Mouse (Mus musculus) adrenal gland (tissue): ENCODE data around the gene C1d.
"Not testable (repeated sequence)": the region's sequence is repeated elsewhere in the genome, so short reads cannot be mapped to it uniquely, and the experiment has no call there.

Experiments used
- intact Hi-C: fragments of 180-260 bp; cut with DNase I; formaldehyde crosslinking; loops from one replicate; pipeline ENCODE4 v1.15.1; 2025
- long read RNA-seq, 2 experiments: library from polyadenylated mRNA; unstranded; transcript quantifications; one replicate each; pipeline ENCODE4 v2.0.0; 2020; ENCODE audit warnings: borderline replicate concordance in 1 of 2; ENCODE audit not compliant: insufficient replicate concordance in 1 of 2

C1d gene
- long read RNA-seq, experiment 1, transcript C1d-201 (5 exons, 2,981 nt) = major isoform, 90 of 96 reads
- long read RNA-seq, experiment 1, partial matches to known transcripts = 2 of 96 reads
- long read RNA-seq, experiment 1, other reads (novel, unspliced or antisense) = 3 of 96 reads
- long read RNA-seq, experiment 2, transcript C1d-201 (5 exons, 2,981 nt) = major isoform, 92 of 100 reads
- long read RNA-seq, experiment 2, partial matches to known transcripts = 1 of 100 reads
- long read RNA-seq, experiment 2, other reads (novel, unspliced or antisense) = 5 of 100 reads

DNA sequence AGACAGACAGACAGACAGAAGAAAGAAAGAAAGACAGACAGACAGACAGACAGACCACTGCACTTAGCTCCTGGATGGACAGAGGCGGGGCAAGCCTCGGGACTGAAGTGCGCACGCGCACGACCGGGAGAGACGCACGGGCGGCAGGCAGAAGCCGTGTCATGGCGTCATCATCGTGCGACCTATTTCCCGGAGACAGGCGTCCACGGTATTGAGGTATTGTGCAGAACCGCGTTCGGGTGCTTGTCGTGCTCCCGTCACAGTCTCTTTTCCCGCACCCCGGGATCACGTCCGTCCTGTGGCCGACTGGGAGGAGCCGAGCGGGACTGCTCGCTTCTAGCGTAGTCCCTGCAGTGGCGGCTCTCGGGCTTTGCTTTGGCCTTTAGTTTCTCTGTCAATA lies at the start of gene C1d:
Gene C1d, plus strand, starts transcription at position 137 of the 400 bp plus-strand sequence.
- intact Hi-C loops = no loop called here

DNA sequence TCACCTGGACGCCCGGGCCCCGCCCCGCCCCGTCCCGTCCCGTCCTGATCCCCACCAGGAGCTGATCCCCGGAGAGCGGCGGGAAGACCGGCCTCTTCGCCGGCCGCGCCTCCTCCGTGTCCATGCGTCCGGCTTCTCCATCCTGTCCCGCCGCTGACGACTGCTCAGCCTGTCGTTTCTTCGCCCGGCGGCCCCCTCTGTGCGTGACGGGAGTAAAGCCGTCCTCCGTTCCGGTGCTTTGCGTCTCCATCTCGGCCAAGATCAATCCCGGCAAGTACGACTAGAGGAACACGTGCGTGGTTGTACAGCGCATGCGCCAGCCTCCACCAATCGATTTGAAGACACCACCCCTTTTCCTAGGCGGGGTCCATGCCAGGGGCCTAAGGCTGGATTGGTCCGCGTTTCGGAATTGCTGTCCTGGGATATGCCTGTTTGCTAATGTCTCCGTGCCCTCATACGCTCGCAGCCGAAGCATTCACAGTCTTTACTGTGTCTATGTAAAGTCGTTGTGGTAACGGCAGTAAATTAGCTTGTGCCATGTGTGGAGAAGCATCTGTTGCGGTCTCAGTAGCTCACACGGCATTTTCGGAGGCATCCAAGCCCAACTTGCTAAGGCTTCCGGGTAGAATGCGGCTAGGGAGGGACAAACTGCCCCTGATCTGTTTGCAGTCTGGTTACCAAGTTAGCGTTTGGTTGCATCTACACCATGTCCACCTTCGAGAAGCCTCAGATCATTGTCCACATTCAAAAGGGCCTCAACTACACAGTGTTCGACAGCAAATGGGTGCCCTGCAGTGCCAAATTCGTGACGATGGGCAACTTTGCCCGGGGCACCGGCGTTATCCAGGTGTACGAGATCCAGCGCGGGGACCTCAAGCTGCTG lies 45.9 kb upstream of the C1d start, which contains the start of gene Pno1:
Gene Pno1, minus strand, starts transcription at position 311 of the 883 bp plus-strand sequence.
- intact Hi-C loops = loop anchor here (5.0 to 10.0 kb wide), 2 partner anchors 54 to 127 kb away; partner anchors contain the start of gene Ppp3r1

DNA sequence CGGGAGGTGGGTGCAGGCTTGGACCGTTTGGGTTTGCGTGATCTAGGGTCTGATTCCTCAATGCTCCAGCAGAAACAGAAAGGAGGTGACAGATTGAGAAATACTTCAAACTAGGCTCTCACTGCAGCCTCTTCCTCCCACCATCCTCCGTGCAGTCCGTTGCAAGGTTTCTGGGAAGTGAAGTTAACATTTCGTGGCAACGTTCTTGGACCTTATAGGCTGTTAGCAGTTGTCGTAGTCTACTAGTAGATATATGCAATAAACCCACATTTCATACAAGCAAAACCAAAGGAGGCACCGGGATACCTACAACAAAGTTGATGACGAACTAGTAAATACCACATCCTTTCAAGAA lies 45.3 kb upstream of the C1d start:
- intact Hi-C loops = loop anchor here (5.0 to 10.0 kb wide), 2 partner anchors 55 to 127 kb away; partner anchors contain the start of gene Ppp3r1

DNA sequence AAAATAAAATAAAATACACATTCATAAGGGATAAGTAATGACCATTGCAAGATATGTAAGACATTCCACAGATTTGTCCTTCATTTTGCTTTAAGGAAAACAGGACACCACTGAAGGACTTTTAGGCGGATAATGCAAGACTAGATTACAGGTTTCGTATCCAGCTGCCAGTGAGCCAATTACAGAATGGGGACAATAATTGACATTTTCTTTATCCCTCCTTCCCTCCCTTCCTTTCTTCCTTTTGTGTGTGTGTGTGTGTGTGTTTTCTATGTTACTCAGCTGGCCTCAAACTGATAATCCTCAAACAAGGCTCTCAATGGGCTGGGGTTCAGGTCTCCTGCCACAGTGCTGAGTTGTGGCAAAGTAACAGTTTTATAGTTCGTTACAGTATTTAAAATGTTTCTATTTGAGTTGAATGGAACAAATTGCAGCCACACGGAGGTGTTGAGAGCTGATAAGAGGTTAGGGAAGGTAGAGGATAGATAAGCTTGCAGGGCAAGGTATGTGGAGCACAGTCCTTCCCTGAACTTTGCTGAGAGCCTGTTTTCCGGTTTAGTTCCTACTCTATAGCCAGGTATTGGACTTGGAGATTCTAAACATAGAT lies 44.4 kb upstream of the C1d start:
- intact Hi-C loops = loop anchor here (5.0 to 10.0 kb wide), 2 partner anchors 56 to 128 kb away; partner anchors contain the start of gene Ppp3r1

DNA sequence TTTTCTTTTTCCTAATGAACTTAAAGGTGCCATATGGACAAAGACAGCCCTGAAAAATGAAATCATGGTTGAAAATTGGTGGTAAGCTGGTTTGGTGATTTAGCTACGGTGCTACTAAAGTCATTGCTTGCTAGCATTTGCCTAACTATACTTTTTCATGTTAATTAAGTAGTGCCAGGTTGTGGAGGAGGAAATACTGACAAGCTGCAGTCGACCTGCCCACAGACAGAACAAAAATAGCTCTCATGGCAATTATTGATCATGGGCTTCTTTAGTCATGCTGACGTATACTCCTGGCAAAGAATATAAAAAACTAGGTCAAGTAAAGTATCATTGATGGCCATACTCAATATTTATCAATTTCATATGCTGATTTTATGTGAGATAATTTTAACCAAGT lies 41.9 kb upstream of the C1d start:
- intact Hi-C loops = loop anchor here (10.0 kb wide), 1 partner anchor 131 kb away; no protein-coding TSS in a partner anchor

DNA sequence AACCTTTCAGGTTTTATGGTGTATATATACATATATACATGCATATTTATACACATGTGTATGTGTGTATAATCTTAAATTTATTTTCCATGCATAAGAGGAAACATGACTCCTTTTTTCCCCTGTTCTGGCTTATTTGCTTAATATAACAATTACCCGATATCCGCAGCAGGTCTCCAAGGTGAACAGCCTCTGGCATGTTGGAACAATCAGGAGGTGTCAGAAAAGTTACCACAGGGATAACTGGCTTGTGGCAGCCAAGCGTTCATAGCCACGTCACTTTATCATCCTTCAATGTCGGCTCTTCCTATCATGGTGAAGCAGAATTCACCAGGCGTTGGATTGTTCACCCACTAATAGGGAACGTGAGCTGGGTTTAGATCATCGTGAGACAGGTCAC lies 36.3 kb upstream of the C1d start:
- intact Hi-C loops = no loop called here

DNA sequence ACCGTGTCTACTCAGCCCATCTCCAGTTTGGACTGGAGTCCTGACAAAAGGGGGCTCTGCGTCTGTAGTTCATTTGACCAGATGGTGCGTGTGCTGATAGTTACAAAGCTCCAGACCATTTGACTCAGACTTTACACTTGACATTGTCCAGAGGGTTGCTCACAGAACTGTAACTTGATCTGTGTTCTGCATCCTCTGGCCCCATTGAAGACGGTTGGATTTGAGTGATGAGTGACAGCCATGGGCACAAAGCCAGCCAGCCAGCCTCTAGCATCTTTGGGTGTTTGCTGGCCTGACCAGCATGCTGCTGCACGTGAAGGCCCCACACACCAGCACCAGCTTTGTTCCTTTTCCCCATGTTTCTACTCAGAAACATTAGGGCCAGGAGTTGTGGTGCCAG lies 24.6 kb upstream of the C1d start:
- intact Hi-C loops = no loop called here

DNA sequence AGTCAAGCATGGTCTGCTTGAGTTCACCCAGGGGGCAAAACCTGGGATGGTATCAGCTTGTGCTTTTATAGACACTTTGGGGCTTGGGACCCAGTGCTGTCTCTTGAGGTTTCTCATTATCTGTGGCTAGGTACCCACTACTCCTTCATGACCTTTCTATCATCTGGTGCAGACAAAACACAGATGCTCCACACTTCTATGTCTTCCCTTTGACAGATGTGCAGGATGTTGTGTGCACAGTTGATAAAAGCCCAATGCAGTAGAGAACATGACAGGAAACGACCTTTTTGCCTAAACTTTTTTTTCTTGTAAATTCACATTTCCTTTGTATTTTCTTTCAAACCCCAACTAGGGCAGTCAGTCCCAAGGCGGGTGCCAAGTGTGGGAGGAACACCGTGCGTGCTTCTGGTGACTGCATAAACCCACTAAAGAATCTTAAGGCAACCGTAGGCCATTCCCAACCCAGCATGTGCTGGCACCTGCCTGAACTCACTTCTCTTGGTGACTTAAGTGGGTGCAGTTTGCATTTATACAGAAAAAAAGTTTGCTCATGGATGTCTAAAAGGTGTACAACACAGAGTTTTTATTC lies 20.8 kb upstream of the C1d start:
- intact Hi-C loops = no loop called here

DNA sequence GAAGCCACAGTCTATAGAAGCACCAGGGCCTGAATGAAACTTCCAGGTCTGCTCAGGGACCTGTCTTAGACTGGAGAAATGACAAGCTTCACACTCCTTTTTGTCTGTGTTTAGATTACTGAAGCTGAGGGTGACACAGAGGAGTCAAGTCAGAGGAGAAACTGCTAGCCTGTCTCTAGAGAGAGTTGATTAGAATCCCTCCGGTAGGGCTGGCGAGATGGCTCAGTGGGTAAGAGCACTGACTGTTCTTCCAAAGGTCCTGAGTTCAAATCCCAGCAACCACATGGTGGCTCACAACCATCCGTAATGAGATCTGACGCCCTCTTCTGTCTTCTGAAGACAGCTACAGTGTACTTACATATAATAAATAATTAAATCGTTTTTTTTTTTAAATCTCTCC lies 18.8 kb upstream of the C1d start:
- intact Hi-C loops = not testable (repeated sequence)

DNA sequence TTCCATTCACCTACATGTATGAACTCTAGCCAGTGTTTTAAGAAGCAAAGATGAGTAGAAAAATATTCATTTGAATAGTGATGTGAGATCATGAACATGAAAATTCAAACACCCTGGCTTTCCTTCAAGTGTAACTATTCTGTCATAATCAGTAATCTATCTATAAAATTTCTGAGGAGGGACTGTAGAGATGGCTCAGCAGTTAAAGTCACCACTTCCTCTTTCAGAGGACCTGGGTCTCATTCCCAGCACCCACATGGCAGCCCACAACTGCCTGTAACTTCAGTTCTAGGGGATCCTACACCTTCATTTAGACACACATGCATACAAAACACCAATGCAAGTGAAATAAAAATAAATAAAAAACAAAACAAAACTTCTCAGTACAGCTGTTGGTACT lies 8.7 kb upstream of the C1d start:
- intact Hi-C loops = no loop called here

DNA sequence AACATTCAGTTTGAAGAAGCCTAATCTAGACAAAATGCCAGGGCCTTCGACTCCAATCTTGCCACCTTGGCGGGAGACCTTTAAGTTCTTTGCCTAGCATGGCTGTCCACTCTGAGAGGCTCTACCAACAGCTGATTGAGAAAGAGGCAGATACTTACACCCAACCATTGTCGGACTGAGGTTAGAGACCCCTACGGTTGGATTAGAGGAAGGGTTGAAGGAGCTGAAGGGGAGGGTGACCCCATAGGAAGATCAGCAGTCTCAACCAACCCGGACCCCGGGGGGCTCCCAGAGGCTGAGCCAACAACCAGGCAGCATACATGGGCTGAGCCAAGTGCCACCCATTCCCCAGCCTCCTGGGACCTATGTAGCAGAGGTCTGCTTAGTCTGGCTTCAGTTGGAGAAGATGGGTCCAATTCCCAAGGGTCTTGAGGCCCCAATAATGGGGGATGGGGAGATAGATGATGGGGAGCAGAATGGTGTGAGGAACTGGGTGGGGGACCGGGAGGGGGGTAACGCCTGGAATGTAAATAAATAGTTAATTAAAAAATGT lies 490 bp upstream of the C1d start:
- intact Hi-C loops = no loop called here

DNA sequence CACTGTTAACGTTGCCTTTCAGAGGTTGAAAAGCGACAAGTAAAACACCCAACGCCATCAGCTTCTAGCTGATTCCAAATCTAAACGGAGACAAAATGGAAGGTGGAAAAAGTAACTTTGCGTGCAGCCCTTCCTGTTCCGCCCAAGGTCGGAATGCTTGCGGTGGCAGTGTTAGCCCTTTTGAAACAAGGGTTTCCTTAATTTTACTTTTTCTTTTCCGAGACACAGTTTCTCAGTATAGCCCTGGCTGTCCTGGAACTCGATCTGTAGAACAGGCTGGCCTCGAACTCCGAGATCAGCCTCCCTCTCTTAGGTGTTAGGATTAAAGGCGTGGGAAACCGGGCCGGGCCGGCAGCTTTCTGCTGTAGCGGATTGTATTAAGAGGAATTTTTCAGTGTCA lies 482 bp downstream of the C1d start:
- intact Hi-C loops = loop anchor here (2.0 kb wide), 1 partner anchor 99 kb away; the partner anchor contains the start of gene Ppp3r1

DNA sequence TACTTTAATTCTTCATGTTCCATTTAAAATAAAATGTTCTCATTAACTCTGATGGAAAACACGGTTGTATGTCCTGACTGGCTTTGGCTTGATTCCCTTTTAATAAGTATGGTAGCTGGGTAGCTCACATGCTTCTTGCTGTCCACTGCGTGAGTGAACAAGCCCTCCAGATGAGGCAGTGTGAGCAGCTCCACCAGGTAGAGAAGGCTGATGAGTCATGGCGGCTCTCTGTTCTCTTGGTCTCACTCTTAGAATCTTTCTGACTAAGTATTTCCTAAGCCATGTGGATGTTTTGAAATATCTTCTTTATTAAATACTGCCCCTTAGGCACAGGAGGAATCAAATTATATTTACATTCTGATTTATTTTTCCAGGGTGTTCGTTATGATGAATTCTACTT lies 9.8 kb downstream of the C1d start:
- intact Hi-C loops = no loop called here

DNA sequence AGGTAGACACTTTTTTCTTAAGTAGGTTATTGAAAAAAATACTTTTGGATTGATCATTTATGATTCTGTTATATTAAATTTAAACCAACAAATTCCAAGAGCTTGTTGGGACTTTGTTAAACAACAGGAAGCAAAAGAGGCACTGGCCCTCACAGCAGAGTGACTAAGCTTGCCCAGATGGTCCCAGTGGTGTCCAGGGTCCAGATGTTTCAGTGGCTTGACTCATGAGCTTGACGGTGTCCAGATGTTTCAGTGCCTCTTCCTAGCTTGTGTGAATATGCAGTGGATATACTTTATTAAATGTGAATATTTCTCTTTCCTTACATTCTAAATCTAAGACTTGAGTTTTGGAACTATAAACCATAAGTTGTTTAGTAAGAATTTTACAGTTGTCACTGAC lies 11.4 kb downstream of the C1d start:
- intact Hi-C loops = no loop called here

DNA sequence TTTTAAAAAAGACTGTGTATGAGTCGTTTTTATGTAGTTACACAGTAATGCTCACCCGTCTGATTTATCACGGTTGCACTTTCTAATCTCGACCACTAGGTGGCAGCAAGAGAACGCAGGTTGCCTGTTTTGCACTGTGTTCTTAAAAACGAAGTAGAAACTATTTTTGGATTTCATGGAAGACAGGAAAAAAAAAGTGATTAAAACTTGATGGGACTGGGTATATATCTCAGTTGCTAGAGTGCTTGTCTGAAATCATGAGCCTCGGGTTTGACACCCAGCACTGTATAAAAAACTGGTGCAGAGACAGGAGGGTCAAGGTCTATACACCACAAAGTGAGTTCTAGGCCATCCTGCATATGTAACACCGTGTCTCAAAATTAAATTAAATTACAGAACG lies 22.6 kb downstream of the C1d start:
- intact Hi-C loops = no loop called here

DNA sequence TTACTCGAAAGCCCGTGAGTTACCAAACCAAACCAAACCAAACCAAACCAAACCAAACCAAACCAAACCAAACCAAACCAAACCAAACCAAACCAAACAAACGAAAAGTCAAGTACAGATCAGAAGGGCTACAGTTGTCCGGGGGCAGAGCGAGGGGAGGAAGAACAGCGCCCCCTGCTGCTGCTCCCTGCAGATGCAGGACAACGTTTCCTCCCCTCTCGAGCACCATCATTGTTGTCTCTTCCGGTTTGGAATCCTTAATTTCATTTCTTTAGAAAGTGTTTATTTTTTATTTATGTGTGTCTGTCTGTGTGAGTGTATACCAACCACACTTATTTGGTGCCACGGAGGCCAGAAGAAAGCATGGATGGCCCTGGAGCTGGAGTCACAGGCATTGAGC lies 26.7 kb downstream of the C1d start:
- intact Hi-C loops = no loop called here

DNA sequence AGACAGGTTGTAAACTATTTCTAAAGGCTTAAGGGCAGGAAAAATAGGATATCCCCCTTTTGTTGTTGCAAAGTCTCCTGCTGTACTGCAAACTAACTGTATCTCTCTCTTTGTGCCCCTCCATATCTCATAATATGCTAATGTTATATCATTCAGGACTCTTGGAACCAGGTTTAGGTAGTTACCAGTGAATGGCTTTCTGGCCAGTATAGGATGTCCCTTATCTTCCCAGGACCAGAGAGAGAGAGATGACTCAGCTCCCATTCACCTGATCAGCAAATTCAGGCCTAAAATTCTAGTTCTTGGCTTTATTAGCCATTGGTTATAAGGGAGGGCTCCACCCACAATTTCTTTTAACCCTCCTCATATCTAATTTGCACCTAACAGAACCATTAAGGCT lies 31.5 kb downstream of the C1d start:
- intact Hi-C loops = no loop called here

DNA sequence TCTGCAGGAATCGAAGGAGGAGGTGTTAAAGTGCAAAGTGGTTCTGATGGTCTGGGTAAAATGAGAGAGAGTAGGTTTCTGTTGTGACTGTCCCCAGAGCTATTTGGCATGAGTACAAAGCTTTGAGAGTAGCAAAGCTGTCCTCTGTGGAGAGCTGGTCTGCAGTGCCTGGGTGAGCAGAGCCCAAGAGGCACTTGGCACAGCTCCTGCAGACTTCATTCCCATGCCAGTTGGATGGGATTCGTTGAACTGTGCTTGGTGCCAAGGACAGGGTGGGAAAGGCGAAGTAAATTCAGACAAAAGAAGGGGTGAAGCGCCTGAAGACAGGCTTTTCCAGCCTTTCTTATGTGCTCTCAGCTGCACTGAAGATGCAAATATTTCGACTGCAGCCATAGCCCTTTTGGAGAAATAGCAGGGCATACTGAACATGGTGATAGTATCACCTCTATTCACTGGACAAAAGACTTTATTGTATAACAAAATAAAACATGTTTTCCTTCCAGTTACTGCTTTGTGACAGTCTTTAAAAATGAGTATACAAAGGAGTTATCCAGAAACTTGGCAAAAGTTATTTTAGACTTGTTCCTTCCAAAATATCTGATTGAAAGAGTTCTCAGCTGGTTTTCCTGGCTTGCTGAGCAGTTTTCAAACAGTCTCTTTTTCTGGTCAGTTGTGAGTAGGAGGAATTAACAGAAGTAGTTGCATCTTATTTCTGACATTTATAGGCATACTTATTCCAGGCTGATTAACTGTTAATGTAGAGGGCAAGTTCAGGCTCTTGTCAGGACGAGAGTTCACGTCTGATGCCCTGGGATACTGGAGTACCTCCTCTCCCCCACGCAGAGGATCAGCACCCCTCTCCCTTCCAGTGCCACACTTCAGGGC lies 48.9 kb downstream of the C1d start:
- intact Hi-C loops = no loop called here

DNA sequence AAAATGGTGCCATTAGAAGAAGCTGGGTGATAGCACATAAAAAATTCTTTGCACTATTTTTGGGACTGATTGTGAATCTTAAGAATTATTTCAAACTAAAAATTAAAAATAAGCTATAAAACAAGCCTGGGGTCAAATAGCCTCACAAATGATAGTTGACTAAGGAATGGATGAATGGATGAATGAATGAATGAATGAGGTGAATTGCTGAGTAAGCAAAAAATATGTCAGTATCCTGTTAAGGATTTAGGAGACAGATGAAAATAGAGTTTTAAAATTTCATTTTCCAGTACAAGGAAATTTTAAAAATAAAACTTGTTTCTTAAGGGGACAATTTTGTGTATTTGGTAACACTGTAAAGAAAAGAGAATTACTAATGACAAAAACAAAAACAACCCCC lies 50.1 kb downstream of the C1d start:
- intact Hi-C loops = no loop called here
